Mouse (Mus musculus) heart, postnatal 0 days (tissue): ENCODE results near the gene Tspan8.
"Not testable (repeated sequence)": the region's sequence is repeated elsewhere in the genome, so short reads cannot be mapped to it uniquely, and the experiment has no call there.

Experiments
- CTCF ChIP-seq: IDR thresholded peaks from 2 replicates; pipeline ENCODE4 v1.5.1; 2016; ENCODE audit warnings: antibody characterized with exemption, control low read depth, low read depth
- EP300 ChIP-seq: IDR thresholded peaks from 2 replicates; pipeline ENCODE4 v1.6.1; 2016; ENCODE audit warnings: antibody characterized with exemption, low read depth

GRCm38 (mm10) chr10:115803013-115803412 lies 13.6 kb upstream of the Tspan8 start:
- not testable (repeated sequence) for TF ChIP-seq EP300, CTCF
